Mouse (Mus musculus) erythroblast, embryonic 14.5 days (primary cell): ENCODE data around the gene Map2k7. TPM values are rescaled to one million over a fixed set of nuclear protein-coding genes. Genes with fewer than 3 reads are reported as not detected.

Experiments used
- H3K27me3 ChIP-seq: 2 replicates; pipeline ENCODE4 v1.6.1; 2012; ENCODE audit warnings: inconsistent platforms; ENCODE audit not compliant: control insufficient read depth
- H3K36me3 ChIP-seq: 2 replicates; pipeline ENCODE4 v1.6.1; 2012; ENCODE audit warnings: mild to moderate bottlenecking, inconsistent platforms; ENCODE audit not compliant: control insufficient read depth
- H3K4me1 ChIP-seq: 2 replicates; pipeline ENCODE4 v1.6.1; 2012; ENCODE audit warnings: inconsistent platforms; ENCODE audit not compliant: control insufficient read depth
- H3K4me3 ChIP-seq: replicated peaks from 2 replicates; pipeline ENCODE3; 2012; ENCODE audit warnings: moderate library complexity, mild to moderate bottlenecking, inconsistent platforms
- H3K9me3 ChIP-seq: 2 replicates; pipeline ENCODE4 v1.6.1; 2012; ENCODE audit warnings: low read length, inconsistent platforms, mixed read lengths; ENCODE audit not compliant: control insufficient read depth
- GATA1 ChIP-seq: IDR thresholded peaks from 2 replicates; pipeline ENCODE4 v1.6.1; 2012; ENCODE audit warnings: low read length, inconsistent platforms, mixed read lengths
- TAL1 ChIP-seq: IDR thresholded peaks from 3 replicates; pipeline ENCODE4 v1.6.1; 2012; ENCODE audit warnings: low read length, inconsistent platforms, mixed read lengths
- polyA plus RNA-seq: library from polyadenylated mRNA; stranded (reverse); fragments of >175 nt; gene quantifications from 2 replicates; pipeline ENCODE4 v1.2.3, GENCODE M21; 2012

The Map2k7 gene
- polyA plus RNA-seq, 1 experiment = 9.1 TPM

GRCm38 (mm10) chr8:4239193-4239890 is 802 bp downstream of the Map2k7 start:
- H3K9me3 ChIP-seq = no peaks in the 10 kb centered on the region
- H3K36me3 ChIP-seq = peaks cover 44% of the 10 kb centered on the region
- TF ChIP-seq TAL1 (no peak), GATA1 (peak; percentile 66)
- no peaks in the 10 kb centered on the region for H3K27me3 ChIP-seq
- peaks cover 53% of the 10 kb centered on the region for H3K4me1 ChIP-seq
- H3K4me3 ChIP-seq = peak overlapping the region; percentile 77

- Histone ChIP-seq H3K36me3 (peaks cover 79% of the 10 kb centered on the region), H3K27me3 (peaks cover 4% of the 10 kb centered on the region; the same call in 1 of the 2 replicates), H3K4me3 (no peak overlapping the region), H3K4me1 (peaks cover 44% of the 10 kb centered on the region), H3K9me3 (no peaks in the 10 kb centered on the region)
- TF ChIP-seq TAL1 (no peak), GATA1 (no peak)
Measured at GRCm38 (mm10) chr8:4245061-4245460, 6.5 kb downstream of the Map2k7 start.

- peaks cover 76% of the 10 kb centered on the region for H3K36me3 ChIP-seq
Measured at GRCm38 (mm10) chr8:4245737-4246136, 7.2 kb downstream of the Map2k7 start.

GRCm38 (mm10) chr8:4247241-4247640 is 8.7 kb downstream of the Map2k7 start:
- Histone ChIP-seq H3K36me3 (peaks cover 63% of the 10 kb centered on the region), H3K4me3 (no peak overlapping the region), H3K4me1 (peaks cover 42% of the 10 kb centered on the region), H3K27me3 (peaks cover 4% of the 10 kb centered on the region; the same call in 1 of the 2 replicates), H3K9me3 (no peaks in the 10 kb centered on the region)
- TF ChIP-seq GATA1 (no peak), TAL1 (no peak)

More at GRCm38 (mm10) chr8:4245737-4246136, 7.2 kb downstream of the Map2k7 start:
- H3K27me3 ChIP-seq = peaks cover 4% of the 10 kb centered on the region; the same call in 1 of the 2 replicates
- H3K4me1 ChIP-seq = peaks cover 45% of the 10 kb centered on the region
- H3K4me3 ChIP-seq = no peak overlapping the region
- TF ChIP-seq GATA1 (no peak), TAL1 (no peak)
- no peaks in the 10 kb centered on the region for H3K9me3 ChIP-seq

GRCm38 (mm10) chr8:4247951-4248540 is 9.5 kb downstream of the Map2k7 start, which contains the start of gene Tgfbr3l:
Gene Tgfbr3l, plus strand, starts transcription at chr8:4248214.
- H3K9me3 ChIP-seq = no peaks in the 10 kb centered on the region
- peaks cover 55% of the 10 kb centered on the region for H3K36me3 ChIP-seq
- H3K27me3 ChIP-seq = peaks cover 4% of the 10 kb centered on the region; the same call in 1 of the 2 replicates
- H3K4me3 ChIP-seq = no peak within 1 kb of the TSS
- H3K4me1 ChIP-seq = peaks cover 45% of the 10 kb centered on the region
- TF ChIP-seq GATA1 (no peak), TAL1 (no peak)

- Histone ChIP-seq H3K36me3 (peaks cover 44% of the 10 kb centered on the region), H3K4me1 (peaks cover 55% of the 10 kb centered on the region)
- no peak for TF ChIP-seq TAL1
- TF ChIP-seq GATA1 = no peak
Measured at GRCm38 (mm10) chr8:4249213-4249612, 10.7 kb downstream of the Map2k7 start.

GRCm38 (mm10) chr8:4250306-4250970 is 11.9 kb downstream of the Map2k7 start:
- Histone ChIP-seq H3K27me3 (peaks cover 4% of the 10 kb centered on the region; the same call in 1 of the 2 replicates), H3K9me3 (no peaks in the 10 kb centered on the region), H3K4me1 (peaks cover 59% of the 10 kb centered on the region), H3K4me3 (no peak overlapping the region), H3K36me3 (peaks cover 44% of the 10 kb centered on the region)
- TF ChIP-seq TAL1 = no peak
- no peak for TF ChIP-seq GATA1

More at GRCm38 (mm10) chr8:4249213-4249612, 10.7 kb downstream of the Map2k7 start:
- Histone ChIP-seq H3K4me3 (no peak overlapping the region), H3K9me3 (no peaks in the 10 kb centered on the region), H3K27me3 (peaks cover 4% of the 10 kb centered on the region; the same call in 1 of the 2 replicates)

GRCm38 (mm10) chr8:4252116-4252760 is 13.7 kb downstream of the Map2k7 start:
- peak overlapping the region; percentile 67 for H3K4me3 ChIP-seq
- H3K9me3 ChIP-seq = no peaks in the 10 kb centered on the region
- peaks cover 4% of the 10 kb centered on the region; the same call in 1 of the 2 replicates for H3K27me3 ChIP-seq
- peaks cover 51% of the 10 kb centered on the region for H3K4me1 ChIP-seq
- no peak for TF ChIP-seq GATA1
- TF ChIP-seq TAL1 = no peak
- H3K36me3 ChIP-seq = peaks cover 42% of the 10 kb centered on the region
